In genomic region chr1:91597611-91598010, GRCm38 (mm10) we compare ENCODE assay signal across 24 mouse cellular contexts. TPM values are rescaled to one million over a fixed set of nuclear protein-coding genes. Genes with fewer than 3 reads are reported as not detected.
DNase-seq lines count a peak whose midpoint lies in the region; ATAC-seq lines count a peak whose summit lies in the region.
"Had no signal": no experiment of that assay in that cellular context is flagged by ENCODE, and none has a peak within 500 bp of the region (broad histone marks: within the 10 kb centered on the region; RNA-seq: fewer than 3 reads in every experiment).

No protein-coding gene starts in this region.

- 0 out of 2 replicates have a peak, but pooled peaks cover 3% of the 10 kb centered on the region for H3K27me3 ChIP-seq in liver, embryonic 12.5 days (replicated peaks)
- H3K27me3 ChIP-seq in intestine, embryonic 15.5 days (replicated peaks): no peaks in the 10 kb centered on the region
- H3K27me3 ChIP-seq: embryonic facial prominence, embryonic 12.5 days; forebrain, embryonic 12.5 days; hindbrain, embryonic 12.5 days; limb, embryonic 12.5 days; neural tube, embryonic 12.5 days had no signal

- H3K9me3 ChIP-seq in liver, embryonic 12.5 days (replicated peaks): no peaks in the 10 kb centered on the region
- no peaks in the 10 kb centered on the region for H3K9me3 ChIP-seq in intestine, embryonic 15.5 days
- H3K9me3 ChIP-seq: embryonic facial prominence, embryonic 12.5 days; forebrain, embryonic 12.5 days; midbrain, embryonic 12.5 days; neural tube, embryonic 12.5 days had no signal

- intact Hi-C loops in left cerebral cortex, postnatal 14 days (cut with DNase I): no loop called here

- no peaks in the 10 kb centered on the region for H3K4me1 ChIP-seq in liver, embryonic 12.5 days
- H3K4me1 ChIP-seq in intestine, embryonic 15.5 days (replicated peaks): no peaks in the 10 kb centered on the region; the same call in 1 of the 2 replicates

- DNase-seq in layer of hippocampus, adult 9-11 months: peak; percentile 25
- no peak for DNase-seq in layer of hippocampus, postnatal 14 days (ENCODE audit: low spot score in 2 of 2)
- DNase-seq in left cerebral cortex, postnatal 14 days (ENCODE audit: low spot score in 2 of 2): peak; percentile 68 to 69
- peak; percentile 43 for DNase-seq in right cerebral cortex, postnatal 14 days
- DNase-seq in cerebellum, postnatal 36 days: no peak
- DNase-seq: adrenal gland, postnatal 25 days; cerebellum, adult 11 months; cerebellum, adult 9-11 months; kidney, adult 2 months; lung, adult 18-20 months; retina, postnatal 1 day; thymus, postnatal 36 days had no signal

- ATAC-seq in frontal cortex, adult (ENCODE audit: low TSS enrichment): peak; percentile 91
- ATAC-seq in liver, embryonic 12.5 days: no peak
- ATAC-seq in intestine, embryonic 15.5 days: no peak

- H3K4me2 ChIP-seq in liver, embryonic 12.5 days: no peak overlapping the region
- H3K4me2 ChIP-seq in intestine, embryonic 15.5 days (replicated peaks): no peak overlapping the region
- H3K4me2 ChIP-seq: embryonic facial prominence, embryonic 12.5 days; forebrain, embryonic 12.5 days; hindbrain, embryonic 12.5 days; limb, embryonic 12.5 days; liver, embryonic 11.5 days; midbrain, embryonic 12.5 days; neural tube, embryonic 12.5 days had no signal

- H3K27ac ChIP-seq in liver, embryonic 12.5 days: no peak overlapping the region
- H3K27ac ChIP-seq in intestine, embryonic 15.5 days: no peak overlapping the region
- H3K27ac ChIP-seq: forebrain, embryonic 12.5 days; hindbrain, embryonic 12.5 days; kidney, postnatal 0 days; limb, embryonic 12.5 days; midbrain, embryonic 12.5 days; neural tube, embryonic 12.5 days had no signal

- no peaks in the 10 kb centered on the region for H3K36me3 ChIP-seq in liver, embryonic 12.5 days
- H3K36me3 ChIP-seq in intestine, embryonic 15.5 days: no peaks in the 10 kb centered on the region
- H3K36me3 ChIP-seq: embryonic facial prominence, embryonic 12.5 days; forebrain, embryonic 12.5 days; hindbrain, embryonic 12.5 days; limb, embryonic 12.5 days; midbrain, embryonic 12.5 days; neural tube, embryonic 12.5 days had no signal

- no peak overlapping the region for H3K9ac ChIP-seq in liver, embryonic 12.5 days
- no peak overlapping the region for H3K9ac ChIP-seq in intestine, embryonic 15.5 days
- H3K9ac ChIP-seq: embryonic facial prominence, embryonic 12.5 days; forebrain, embryonic 12.5 days; hindbrain, embryonic 12.5 days; limb, embryonic 12.5 days; midbrain, embryonic 12.5 days; neural tube, embryonic 12.5 days had no signal

- no peak overlapping the region for H3K4me3 ChIP-seq in liver, embryonic 12.5 days
- H3K4me3 ChIP-seq in intestine, embryonic 15.5 days (replicated peaks): no peak overlapping the region
- H3K4me3 ChIP-seq: embryonic facial prominence, embryonic 12.5 days; erythroblast, embryonic 14.5 days; forebrain, embryonic 12.5 days; hindbrain, embryonic 12.5 days; limb, embryonic 12.5 days; midbrain, embryonic 12.5 days; neural tube, embryonic 12.5 days had no signal

- WGBS in liver, embryonic 12.5 days (ENCODE audit: insufficient replicate concordance): 73% methylated on average over 5 of the region's 5 CpGs
- WGBS in intestine, embryonic 15.5 days: 89% methylated on average over 5 of the region's 5 CpGs

RNA-seq across cellular contexts. Expression of gene Asb1, which starts 57.3 kb away (rescaled TPM):
- total RNA-seq in layer of hippocampus, postnatal 14 days (2021): 10 to 100 TPM; 44.6 to 48.5 TPM
- total RNA-seq in left cerebral cortex, postnatal 14 days (2021): 10 to 100 TPM; 43.8 to 45.9 TPM
- polyA plus RNA-seq in liver, embryonic 12.5 days (2016; fragmentation: Nextera tagmentation; extraction: Ambion mirVana): 20.2 and 20.9 TPM in 2 replicates
- 3.8 and 4.1 TPM in 2 replicates for polyA plus RNA-seq in intestine, embryonic 15.5 days (2015; fragmentation: Nextera tagmentation; extraction: Ambion mirVana)

Comparison
In these comparisons a context has a peak if more than half of its experiments do, and no peak if none do; other contexts are left out.
1. DNase-seq: peak in layer of hippocampus, adult 9-11 months (single experiment), left cerebral cortex, postnatal 14 days (2 of 2) and right cerebral cortex, postnatal 14 days (single experiment); none in layer of hippocampus, postnatal 14 days (0 of 2) and cerebellum, postnatal 36 days (0 of 2).